ENCODE assay signal across 15 mouse cellular contexts in genomic region chr9:57650130-57650785, GRCm38 (mm10). TPM values are rescaled to one million over a fixed set of nuclear protein-coding genes. Genes with fewer than 3 reads are reported as not detected.
A peak's percentile ranks its signal among the peaks of the same experiment; 100 is the strongest.
DNase-seq lines count a peak whose midpoint lies in the region; ATAC-seq and TF ChIP-seq lines count a peak whose summit lies in the region.
"Had no signal": no experiment of that assay in that cellular context is flagged by ENCODE, and none has a peak within 500 bp of the region (broad histone marks: within the 10 kb centered on the region; RNA-seq: fewer than 3 reads in every experiment).

No protein-coding gene starts in this region.

- H3K36me3 ChIP-seq in heart, postnatal 0 days (replicated peaks; ENCODE audit: control insufficient read depth, insufficient read depth, low read length) = no peaks in the 10 kb centered on the region
- no peaks in the 10 kb centered on the region for H3K36me3 ChIP-seq in heart, adult 2 months (ENCODE audit: control insufficient read depth, insufficient read depth, low read length)
- no peaks in the 10 kb centered on the region for H3K36me3 ChIP-seq in thymus, adult 2 months (ENCODE audit: control insufficient read depth, insufficient read depth, low read length)
- H3K36me3 ChIP-seq in liver, embryonic 16.5 days (ENCODE audit: control insufficient read depth, insufficient read depth) = no peaks in the 10 kb centered on the region
- H3K36me3 ChIP-seq: limb, embryonic 12.5 days had no signal

- peaks cover 11% of the 10 kb centered on the region; the same call in 1 of the 2 replicates for H3K4me1 ChIP-seq in heart, postnatal 0 days (ENCODE audit: control insufficient read depth, insufficient read depth)
- peaks cover 1% of the 10 kb centered on the region; the same call in 1 of the 2 replicates for H3K4me1 ChIP-seq in heart, adult 2 months (ENCODE audit: control insufficient read depth, insufficient read depth, low read length)
- H3K4me1 ChIP-seq in thymus, adult 2 months (replicated peaks; ENCODE audit: control insufficient read depth, insufficient read depth, low read length) = peaks cover 73% of the 10 kb centered on the region
- peaks cover 23% of the 10 kb centered on the region for H3K4me1 ChIP-seq in liver, embryonic 16.5 days (ENCODE audit: control insufficient read depth, low read depth, low read length)

- WGBS in heart, postnatal 0 days = 86% methylated on average over 6 of the region's 6 CpGs
- WGBS in heart, adult 2 months = 92% methylated on average over 6 of the region's 6 CpGs
- 78% methylated on average over 6 of the region's 6 CpGs for WGBS in thymus, adult 2 months
- WGBS in liver, embryonic 16.5 days (ENCODE audit: insufficient replicate concordance) = 64% methylated on average over 6 of the region's 6 CpGs

- TF ChIP-seq EP300 in heart, postnatal 0 days (IDR thresholded peaks at IDR 0.05; ENCODE audit: low read depth) = no peak
- TF ChIP-seq EP300 in heart, adult 2 months (IDR thresholded peaks at IDR 0.05; ENCODE audit: insufficient read depth, low read depth, low read length) = no peak

- DNase-seq in heart, postnatal 0 days (ENCODE audit: low spot score) = no peak
- DNase-seq in heart, adult 2 months = no peak
- DNase-seq in thymus, adult 2 months = peak; percentile 6
- no peak for DNase-seq in thymus, postnatal 4 days
- no peak for DNase-seq in left cerebral cortex, adult 2 months (ENCODE audit: extremely low spot score in 1 of 2, low spot score in 2 of 2)
- DNase-seq in left cerebral cortex, postnatal 14 days (ENCODE audit: low spot score in 2 of 2) = no peak

- no peak for TF ChIP-seq POLR2A in heart, adult 2 months (IDR thresholded peaks at IDR 0.05; ENCODE audit: insufficient read depth, low read depth, low read length)
- no peak for TF ChIP-seq POLR2A in thymus, adult 2 months (IDR thresholded peaks at IDR 0.05; ENCODE audit: control insufficient read depth, extremely low read depth, insufficient read depth, low read length, poor library complexity)

- no peak overlapping the region; the same call in 1 of the 2 replicates for H3K4me2 ChIP-seq in heart, postnatal 0 days (ENCODE audit: low read depth, low read length)
- H3K4me2 ChIP-seq in liver, embryonic 16.5 days (ENCODE audit: low read depth, low read length) = no peak overlapping the region
- H3K4me2 ChIP-seq: heart, embryonic 11.5 days; limb, embryonic 12.5 days had no signal

- no peak for TF ChIP-seq CTCF in heart, postnatal 0 days (IDR thresholded peaks at IDR 0.05; ENCODE audit: low read depth)
- TF ChIP-seq CTCF in heart, adult 2 months (IDR thresholded peaks at IDR 0.05) = no peak
- TF ChIP-seq CTCF in thymus, adult 2 months (IDR thresholded peaks at IDR 0.05; ENCODE audit: borderline replicate concordance, control insufficient read depth, extremely low read depth, insufficient read depth, low read length, poor library complexity) = no peak
- no peak for TF ChIP-seq CTCF in left cerebral cortex, adult 2 months (IDR thresholded peaks at IDR 0.05)

- no peaks in the 10 kb centered on the region for H3K79me2 ChIP-seq in heart, adult 2 months (replicated peaks; ENCODE audit: control insufficient read depth, insufficient read depth, low read length)

- intact Hi-C loops in heart, adult 2 months (cut with DNase I) = loop anchor here (10.0 kb wide), 1 partner anchor 385 kb away; the partner anchor contains the start of gene 1700017B05Rik
- intact Hi-C loops in left cerebral cortex, adult 2 months (cut with DNase I) = no loop called here
- intact Hi-C loops in left cerebral cortex, postnatal 14 days (cut with DNase I) = loop anchor here (5.0 to 10.0 kb wide), 2 partner anchors 128 to 345 kb away; partner anchors contain the start of gene Cox5a

- no peak for ATAC-seq in heart, postnatal 0 days (ENCODE audit: insufficient read depth, low read depth)
- no peak for ATAC-seq in liver, embryonic 16.5 days (ENCODE audit: low read depth)

- peak overlapping the region; percentile 58; the same call in 1 of the 2 replicates for H3K27ac ChIP-seq in heart, postnatal 0 days (ENCODE audit: low read depth)
- H3K27ac ChIP-seq in heart, adult 2 months = no peak overlapping the region
- peak overlapping the region; percentile 94 for H3K27ac ChIP-seq in thymus, adult 2 months (ENCODE audit: control insufficient read depth, insufficient read depth, low read length)
- peak overlapping the region; percentile 72 for H3K27ac ChIP-seq in liver, embryonic 16.5 days (ENCODE audit: low read length)
- no peak overlapping the region for H3K27ac ChIP-seq in left cerebral cortex, adult 2 months
- H3K27ac ChIP-seq: limb, embryonic 12.5 days had no signal

- H3K9me3 ChIP-seq in heart, postnatal 0 days (replicated peaks; ENCODE audit: control insufficient read depth, low read length) = no peaks in the 10 kb centered on the region
- H3K9me3 ChIP-seq in liver, embryonic 16.5 days (replicated peaks; ENCODE audit: control insufficient read depth, low read length) = no peaks in the 10 kb centered on the region
- H3K9me3 ChIP-seq: limb, embryonic 12.5 days had no signal

- no peak overlapping the region for H3K4me3 ChIP-seq in heart, postnatal 0 days (ENCODE audit: low read depth, low read length)
- H3K4me3 ChIP-seq in heart, adult 2 months = no peak overlapping the region
- H3K4me3 ChIP-seq in thymus, adult 2 months (ENCODE audit: control insufficient read depth, insufficient read depth, low read length) = no peak overlapping the region
- no peak overlapping the region for H3K4me3 ChIP-seq in liver, embryonic 16.5 days (ENCODE audit: low read depth, low read length)
- no peak overlapping the region for H3K4me3 ChIP-seq in left cerebral cortex, adult 2 months
- H3K4me3 ChIP-seq: limb, embryonic 12.5 days had no signal

- no peak overlapping the region for H3K9ac ChIP-seq in heart, postnatal 0 days (replicated peaks; ENCODE audit: low read depth, low read length)
- H3K9ac ChIP-seq in heart, adult 2 months (ENCODE audit: low read depth, low read length) = no peak overlapping the region
- no peak overlapping the region for H3K9ac ChIP-seq in liver, embryonic 16.5 days (ENCODE audit: low read depth, low read length)
- H3K9ac ChIP-seq: limb, embryonic 12.5 days had no signal

- H3K27me3 ChIP-seq in heart, postnatal 0 days (ENCODE audit: control insufficient read depth, insufficient read depth, low read length) = no peaks in the 10 kb centered on the region
- H3K27me3 ChIP-seq in heart, adult 2 months (ENCODE audit: control insufficient read depth, insufficient read depth, low read length) = no peaks in the 10 kb centered on the region
- no peaks in the 10 kb centered on the region for H3K27me3 ChIP-seq in thymus, adult 2 months (ENCODE audit: control insufficient read depth, insufficient read depth, low read length)
- H3K27me3 ChIP-seq in liver, embryonic 16.5 days (ENCODE audit: control insufficient read depth, insufficient read depth, low read depth, low read length) = no peaks in the 10 kb centered on the region

RNA-seq across cellular contexts. Expression of gene Csk, which starts 3.2 kb away (rescaled TPM):
- 44.6 and 54.2 TPM in 2 replicates for total RNA-seq in heart, postnatal 0 days (2014; rRNA removed; ENCODE audit: low replicate concordance)
- polyA plus RNA-seq in heart, postnatal 0 days (2015; fragmentation: Nextera tagmentation; extraction: Ambion mirVana) = 10.8 and 13.9 TPM in 2 replicates
- total RNA-seq in heart, adult 2 months (2021) = 10 to 100 TPM; 23.3 to 29.7 TPM
- 19.4 and 20.6 TPM in 2 replicates for polyA plus RNA-seq in heart, adult 2 months (2012; rRNA removed)
- 245 and 301 TPM in 2 replicates for polyA plus RNA-seq in thymus, adult 2 months (2012; rRNA removed)
- polyA plus RNA-seq in liver, embryonic 16.5 days (2015; fragmentation: Nextera tagmentation; extraction: Ambion mirVana) = 13.3 and 13.5 TPM in 2 replicates
- total RNA-seq in left cerebral cortex, adult 2 months (2021) = 10 to 100 TPM; 32.9 to 39.6 TPM
- 10 to 100 TPM; 46.8 to 47.1 TPM for total RNA-seq in left cerebral cortex, postnatal 14 days (2021)

RNA-seq across cellular contexts. Expression of gene Lman1l, which starts 29.7 kb away (rescaled TPM):
- 0.15 TPM in 1 of 2 replicates, not detected in the other for total RNA-seq in heart, postnatal 0 days (2014; rRNA removed; ENCODE audit: low replicate concordance)
- polyA plus RNA-seq in heart, postnatal 0 days (2015; fragmentation: Nextera tagmentation; extraction: Ambion mirVana) = not detected in 2 replicates
- not detected for total RNA-seq in heart, adult 2 months (2021)
- 0.20 TPM in 1 of 2 replicates, not detected in the other for polyA plus RNA-seq in heart, adult 2 months (2012; rRNA removed)
- 0.20 and 0.26 TPM in 2 replicates for polyA plus RNA-seq in thymus, adult 2 months (2012; rRNA removed)
- not detected in 2 replicates for polyA plus RNA-seq in liver, embryonic 16.5 days (2015; fragmentation: Nextera tagmentation; extraction: Ambion mirVana)
- total RNA-seq in left cerebral cortex, adult 2 months (2021) = not detected
- total RNA-seq in left cerebral cortex, postnatal 14 days (2021) = not detected
- total RNA-seq: adrenal gland, postnatal 4 days had no signal
- polyA plus RNA-seq: embryonic facial prominence, embryonic 14.5 days; heart, embryonic 11.5 days; intestine, embryonic 14.5 days; limb, embryonic 12.5 days had no signal

RNA-seq across cellular contexts. Expression of gene Cyp1a2, which starts 33.2 kb away (rescaled TPM):
- total RNA-seq in heart, postnatal 0 days (2014; rRNA removed; ENCODE audit: low replicate concordance) = not detected in 2 replicates
- polyA plus RNA-seq in heart, postnatal 0 days (2015; fragmentation: Nextera tagmentation; extraction: Ambion mirVana) = not detected in 2 replicates
- total RNA-seq in heart, adult 2 months (2021) = not detected
- polyA plus RNA-seq in heart, adult 2 months (2012; rRNA removed) = 1.00 TPM in 1 of 2 replicates, not detected in the other
- 1.1 and 2.5 TPM in 2 replicates for polyA plus RNA-seq in thymus, adult 2 months (2012; rRNA removed)
- polyA plus RNA-seq in liver, embryonic 16.5 days (2015; fragmentation: Nextera tagmentation; extraction: Ambion mirVana) = 0.12 TPM in 2 replicates
- not detected for total RNA-seq in left cerebral cortex, adult 2 months (2021)
- not detected for total RNA-seq in left cerebral cortex, postnatal 14 days (2021)
- total RNA-seq: neutrophil, adult 5-6 weeks had no signal
- polyA plus RNA-seq: CD4-positive, CD25-positive, alpha-beta regulatory T cell, adult 4 months; embryonic facial prominence, embryonic 14.5 days; frontal cortex, adult 2 months; heart, embryonic 11.5 days; intestine, embryonic 14.5 days; limb, embryonic 12.5 days had no signal

RNA-seq across cellular contexts. Expression of gene Cyp1a1, which starts 37.5 kb away (rescaled TPM):
- not detected in 2 replicates for total RNA-seq in heart, postnatal 0 days (2014; rRNA removed; ENCODE audit: low replicate concordance)
- polyA plus RNA-seq in heart, postnatal 0 days (2015; fragmentation: Nextera tagmentation; extraction: Ambion mirVana) = 0.05 TPM in 1 of 2 replicates, not detected in the other
- under 1 TPM; 0.09 to 0.13 TPM for total RNA-seq in heart, adult 2 months (2021)
- polyA plus RNA-seq in heart, adult 2 months (2012; rRNA removed) = 0.20 and 0.78 TPM in 2 replicates
- polyA plus RNA-seq in thymus, adult 2 months (2012; rRNA removed) = 0.15 and 0.24 TPM in 2 replicates
- polyA plus RNA-seq in liver, embryonic 16.5 days (2015; fragmentation: Nextera tagmentation; extraction: Ambion mirVana) = 0.05 and 0.07 TPM in 2 replicates
- total RNA-seq in left cerebral cortex, adult 2 months (2021) = under 1 TPM; 0.16 TPM
- under 1 TPM; 0.13 to 0.22 TPM for total RNA-seq in left cerebral cortex, postnatal 14 days (2021)
- total RNA-seq: neutrophil, adult 5-6 weeks had no signal
- polyA plus RNA-seq: CD4-positive, CD25-positive, alpha-beta regulatory T cell, adult 4 months; heart, embryonic 11.5 days; intestine, embryonic 14.5 days; limb, embryonic 12.5 days had no signal

RNA-seq across cellular contexts. Expression of gene Cplx3, which starts 44.2 kb away (rescaled TPM):
- not detected in 2 replicates for total RNA-seq in heart, postnatal 0 days (2014; rRNA removed; ENCODE audit: low replicate concordance)
- 0.07 TPM in 1 of 2 replicates, not detected in the other for polyA plus RNA-seq in heart, postnatal 0 days (2015; fragmentation: Nextera tagmentation; extraction: Ambion mirVana)
- total RNA-seq in heart, adult 2 months (2021) = not detected
- polyA plus RNA-seq in heart, adult 2 months (2012; rRNA removed) = not detected in 2 replicates
- 0.04 and 0.34 TPM in 2 replicates for polyA plus RNA-seq in thymus, adult 2 months (2012; rRNA removed)
- not detected in 2 replicates for polyA plus RNA-seq in liver, embryonic 16.5 days (2015; fragmentation: Nextera tagmentation; extraction: Ambion mirVana)
- total RNA-seq in left cerebral cortex, adult 2 months (2021) = 1 to 10 TPM; 9.1 to 9.6 TPM
- 10 to 100 TPM; 16.3 to 24.4 TPM for total RNA-seq in left cerebral cortex, postnatal 14 days (2021)
- total RNA-seq: adrenal gland, postnatal 4 days; neutrophil, adult 5-6 weeks had no signal
- polyA plus RNA-seq: CD4-positive, CD25-positive, alpha-beta regulatory T cell, adult 4 months; embryonic facial prominence, embryonic 14.5 days; heart, embryonic 11.5 days; intestine, embryonic 14.5 days; limb, embryonic 12.5 days had no signal

Comparison
In these comparisons a context has a peak if more than half of its experiments do, and no peak if none do; other contexts are left out.
1. H3K27ac ChIP-seq: peak in heart, postnatal 0 days (single experiment), thymus, adult 2 months (single experiment) and liver, embryonic 16.5 days (single experiment); none in heart, adult 2 months (single experiment) and left cerebral cortex, adult 2 months (single experiment).